Mouse (Mus musculus): Measurements from ENCODE around the gene Tceal3.
"Not testable (repeated sequence)": the region's sequence is repeated elsewhere in the genome, so short reads cannot be mapped to it uniquely, and the experiment has no call there.

Tceal3 gene

GRCm38 (mm10) chrX:136590199-136590896 lies at the start of gene Tceal3:
Gene Tceal3, plus strand, starts transcription at chrX:136590842.
- DNase-seq: no peak

GRCm38 (mm10) chrX:136543956-136544355 lies 46.7 kb upstream of the Tceal3 start, which contains the start of gene Kir3dl2:
Gene Kir3dl2, minus strand, starts transcription at chrX:136544056.
- DNase-seq: not testable (repeated sequence)

GRCm38 (mm10) chrX:136569094-136569493 lies 21.5 kb upstream of the Tceal3 start:
- DNase-seq: not testable (repeated sequence)

GRCm38 (mm10) chrX:136584617-136585016 lies 6.0 kb upstream of the Tceal3 start:
- no peak for DNase-seq

GRCm38 (mm10) chrX:136590897-136591257 lies 235 bp downstream of the Tceal3 start:
- DNase-seq: no peak

GRCm38 (mm10) chrX:136599416-136599815 lies 8.8 kb downstream of the Tceal3 start:
- peak; percentile 4 to 52 for DNase-seq

- DNase-seq: no peak
Measured at GRCm38 (mm10) chrX:136606951-136607350, 16.3 kb downstream of the Tceal3 start.

GRCm38 (mm10) chrX:136607395-136607794 lies 16.8 kb downstream of the Tceal3 start:
- DNase-seq: no peak

- DNase-seq: no peak
Measured at GRCm38 (mm10) chrX:136611346-136611745, 20.7 kb downstream of the Tceal3 start.

- not testable (repeated sequence) for DNase-seq
Measured at GRCm38 (mm10) chrX:136615889-136616288, 25.2 kb downstream of the Tceal3 start.

- DNase-seq: peak; percentile 20 to 64
Measured at GRCm38 (mm10) chrX:136624905-136625569, 34.4 kb downstream of the Tceal3 start.

GRCm38 (mm10) chrX:136625959-136626358 lies 35.3 kb downstream of the Tceal3 start:
- no peak for DNase-seq

- no peak for DNase-seq
Measured at GRCm38 (mm10) chrX:136635116-136635515, 44.5 kb downstream of the Tceal3 start.

- DNase-seq: no peak
Measured at GRCm38 (mm10) chrX:136639754-136640153, 49.1 kb downstream of the Tceal3 start.

GRCm38 (mm10) chrX:136645857-136646256 lies 55.2 kb downstream of the Tceal3 start:
- DNase-seq: not testable (repeated sequence)

GRCm38 (mm10) chrX:136666281-136666706 lies 75.7 kb downstream of the Tceal3 start:
- no peak for DNase-seq

- DNase-seq: peak in 1 of 2 experiments; percentile 17
Measured at GRCm38 (mm10) chrX:136666762-136667464, 76.3 kb downstream of the Tceal3 start.

GRCm38 (mm10) chrX:136668794-136669193 lies 78.2 kb downstream of the Tceal3 start:
- DNase-seq: no peak

GRCm38 (mm10) chrX:136680989-136681388 lies 90.3 kb downstream of the Tceal3 start:
- no peak for DNase-seq

- DNase-seq: not testable (repeated sequence)
Measured at GRCm38 (mm10) chrX:136691606-136692293, 101.1 kb downstream of the Tceal3 start.

GRCm38 (mm10) chrX:136692294-136692675 lies 101.6 kb downstream of the Tceal3 start:
- no peak for DNase-seq

GRCm38 (mm10) chrX:136693196-136693595 lies 102.6 kb downstream of the Tceal3 start:
- no peak for DNase-seq
